Mouse (Mus musculus) embryonic fibroblast, embryonic 13.5 days (primary cell): ENCODE data around the gene Eif4ebp2.

Source experiments
- CTCF ChIP-seq: IDR thresholded peaks from 2 replicates; pipeline ENCODE4 v1.5.1; 2011; ENCODE audit warnings: mild to moderate bottlenecking, control low read depth, low read length, moderate library complexity, borderline replicate concordance; ENCODE audit not compliant: insufficient read depth
- POLR2A ChIP-seq: IDR thresholded peaks from 2 replicates; pipeline ENCODE4 v1.6.1; 2011; ENCODE audit warnings: low read depth, mild to moderate bottlenecking, control low read depth, low read length, moderate library complexity

DNA sequence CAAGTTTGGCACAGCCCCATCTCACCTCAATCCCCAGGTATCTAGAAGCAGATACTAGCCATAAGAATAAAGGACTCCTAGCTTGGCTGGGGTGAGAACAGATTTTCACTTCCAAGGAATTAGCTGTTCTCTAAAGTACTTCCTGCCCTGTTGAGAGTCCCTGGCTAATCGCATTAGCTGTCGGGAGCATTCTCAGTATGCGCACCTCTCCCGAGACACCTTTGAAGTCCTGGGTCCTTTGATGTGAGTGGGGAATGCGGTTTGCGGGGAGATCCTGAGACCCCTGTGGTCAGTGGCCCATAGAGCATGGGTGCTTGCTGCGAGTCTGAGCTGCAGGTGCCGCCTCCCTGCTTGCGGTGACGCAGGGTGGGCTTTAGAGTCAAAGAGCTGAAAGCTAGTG, 46.5 kb downstream of the Eif4ebp2 start:
- TF ChIP-seq CTCF, result no peak
- no peak for TF ChIP-seq POLR2A
